Mouse (Mus musculus) myocyte (in vitro differentiated cells): ENCODE measurements around the gene Prkaa2.
"Not testable (repeated sequence)": the region's sequence is repeated elsewhere in the genome, so short reads cannot be mapped to it uniquely, and the experiment has no call there.

Experiments used
- CEBPB ChIP-seq: IDR thresholded peaks from 2 replicates; pipeline ENCODE4 v1.6.1; 2011; ENCODE audit warnings: mild to moderate bottlenecking, moderate library complexity; ENCODE audit not compliant: poor library complexity, insufficient read depth, severe bottlenecking
- E2F4 ChIP-seq: IDR thresholded peaks from one replicate; pipeline ENCODE4 v1.6.1; 2011; ENCODE audit warnings: mild to moderate bottlenecking, control low read depth, moderate library complexity; ENCODE audit not compliant: insufficient read depth
- MYOD1 ChIP-seq, 3 experiments: IDR thresholded peaks; one replicate each; pipeline ENCODE4 v1.6.1; 2011; ENCODE audit warnings: control low read depth in 2 of 3, low read depth in 2 of 3, mild to moderate bottlenecking in 2 of 3, moderate library complexity in 1 of 3; ENCODE audit not compliant: insufficient read length in 2 of 3, control insufficient read depth in 1 of 3
- POLR2A ChIP-seq: IDR thresholded peaks from one replicate; pipeline ENCODE4 v1.6.1; 2011; ENCODE audit warnings: low read depth, mild to moderate bottlenecking, control low read depth, moderate library complexity; ENCODE audit not compliant: insufficient read length
- TCF3 ChIP-seq: IDR thresholded peaks from one replicate; pipeline ENCODE4 v1.6.1; 2011; ENCODE audit warnings: low read depth, control low read depth; ENCODE audit not compliant: insufficient read length
- USF1 ChIP-seq: IDR thresholded peaks from one replicate; pipeline ENCODE4 v1.6.1; 2011; ENCODE audit warnings: low read depth, mild to moderate bottlenecking, control low read depth, moderate library complexity

- not testable (repeated sequence) for TF ChIP-seq E2F4; TCF3; USF1; MYOD1 (IDR thresholded peaks at IDR 0.05; ENCODE audit: control insufficient read depth in 1 of 3, insufficient read length in 2 of 3, low read depth in 2 of 3); CEBPB; POLR2A
These were observed 105.0 kb downstream of the Prkaa2 start for GRCm38 (mm10) chr4:105004649-105005048.
